Mouse (Mus musculus): ENCODE measurements at regions not wholly inside any gene's neighbourhood (a gene's known extent, or its start where the extent isn't known, plus 50 kb on each side); places are given as distances from the start of the nearest gene placed in this dataset.

DNA sequence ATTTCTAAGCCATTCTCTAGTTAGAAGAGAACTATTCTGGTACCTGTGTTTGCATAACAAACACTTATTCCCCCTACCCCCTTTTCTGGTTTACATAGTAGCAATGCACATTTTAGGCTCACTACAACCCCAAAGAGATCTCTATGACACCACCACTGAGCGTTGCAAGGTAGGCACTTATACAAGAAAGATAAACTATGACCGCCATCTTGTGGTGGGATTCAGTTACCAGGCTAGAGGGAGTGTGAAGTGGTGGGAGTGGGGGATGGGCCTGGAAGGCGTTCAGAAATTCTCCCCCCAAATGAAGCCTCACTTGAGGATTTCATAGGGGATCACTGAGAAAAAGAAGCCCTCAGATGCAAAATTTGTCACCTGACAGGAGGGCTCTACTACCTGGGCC lies 64.4 kb upstream of the Fst start:
- Histone ChIP-seq H3K4me2 (ENCODE audit: low read depth, low read length, severe bottlenecking) (no peak overlapping the region), H3K4me1 (replicated peaks; ENCODE audit: control insufficient read depth, insufficient read depth, low read length) (0 out of 2 replicates have a peak, but pooled peaks cover 3% of the 10 kb centered on the region), H3K36me3 (ENCODE audit: control insufficient read depth, insufficient read depth, low read length) (no peaks in the 10 kb centered on the region), H3K27me3 (ENCODE audit: control insufficient read depth, insufficient read depth, low read length) (no peaks in the 10 kb centered on the region), H3K27ac (ENCODE audit: low read depth, low read length) (no peak overlapping the region), H3K9me3 (ENCODE audit: control insufficient read depth, low read length) (no peaks in the 10 kb centered on the region), H3K9ac (ENCODE audit: low read length) (no peak overlapping the region), H3K4me3 (ENCODE audit: low read depth, low read length) (no peak overlapping the region)
- ATAC-seq (replicated peaks; ENCODE audit: low FRiP score) (peak; percentile 72), DNase-seq (ENCODE audit: low spot score) (no peak)
- WGBS, result 19% methylated on average over 3 of the region's 3 CpGs

DNA sequence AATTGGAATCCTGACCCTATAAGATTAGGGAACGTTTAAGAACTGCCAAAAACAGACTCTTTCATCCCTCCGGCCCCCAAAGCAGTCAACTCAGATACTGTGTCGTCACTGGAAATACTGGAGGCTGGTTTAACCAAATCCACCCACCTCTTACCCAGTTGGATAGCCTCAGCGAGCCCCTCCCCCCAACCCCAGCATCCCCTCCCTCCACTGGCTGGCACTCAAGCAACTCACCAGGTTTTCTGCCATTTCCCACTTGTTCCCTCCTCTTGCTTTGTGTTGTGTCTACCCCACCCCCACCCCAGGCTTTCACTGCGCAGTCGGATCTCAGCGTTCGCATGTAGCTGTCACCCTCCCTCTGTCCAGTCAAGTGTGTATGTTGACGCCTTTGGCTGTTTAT lies 68.1 kb upstream of the Fst start:
- H3K4me1 ChIP-seq (replicated peaks; ENCODE audit: control insufficient read depth, insufficient read depth, low read length), result 0 out of 2 replicates have a peak, but pooled peaks cover 3% of the 10 kb centered on the region
- H3K27me3 ChIP-seq (ENCODE audit: control insufficient read depth, insufficient read depth, low read length), result no peaks in the 10 kb centered on the region
- ATAC-seq (replicated peaks; ENCODE audit: low FRiP score), result peak; percentile 49
- H3K36me3 ChIP-seq (ENCODE audit: control insufficient read depth, insufficient read depth, low read length), result no peaks in the 10 kb centered on the region
- no peaks in the 10 kb centered on the region for H3K9me3 ChIP-seq (ENCODE audit: control insufficient read depth, low read length)
- DNase-seq (ENCODE audit: low spot score), result no peak
- no peak overlapping the region for H3K4me3 ChIP-seq (ENCODE audit: low read depth, low read length)
- 31% methylated on average over 9 of the region's 9 CpGs for WGBS
- no peak overlapping the region for H3K27ac ChIP-seq (ENCODE audit: low read depth, low read length)
- no peak overlapping the region for H3K4me2 ChIP-seq (ENCODE audit: low read depth, low read length, severe bottlenecking)
- H3K9ac ChIP-seq (ENCODE audit: low read length), result no peak overlapping the region

DNA sequence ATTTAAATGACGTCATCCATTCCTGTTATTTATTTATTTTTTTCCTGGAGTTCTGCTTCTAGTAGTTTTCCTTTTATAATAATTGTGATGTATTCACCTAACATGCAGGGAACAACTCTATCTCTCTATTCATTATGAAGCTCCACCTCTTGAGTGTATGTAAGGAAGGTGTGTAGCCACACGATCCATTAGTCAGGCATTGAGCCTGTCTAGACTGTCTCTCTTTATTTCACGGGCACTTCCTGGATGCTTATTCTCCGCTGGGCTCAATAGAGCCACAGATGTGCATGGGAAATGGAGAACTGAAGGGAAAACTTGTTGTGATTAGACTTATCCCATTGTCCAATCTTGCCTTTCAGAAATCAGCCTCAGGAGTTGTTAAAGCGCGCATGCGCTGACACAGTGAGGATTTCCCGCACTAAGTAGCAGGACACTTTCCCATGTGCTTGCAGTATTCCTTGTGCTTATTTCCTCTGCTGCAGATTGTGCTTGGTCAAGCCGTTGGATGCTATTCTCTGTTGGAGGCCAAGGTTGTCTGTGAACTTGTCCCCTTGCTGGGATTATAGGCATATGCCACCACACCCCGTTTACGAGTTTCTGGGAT lies 71.5 kb upstream of the Fst start:
- WGBS, result 78% methylated on average over 11 of the region's 11 CpGs
- no peak overlapping the region for H3K4me3 ChIP-seq (ENCODE audit: low read depth, low read length)

DNA sequence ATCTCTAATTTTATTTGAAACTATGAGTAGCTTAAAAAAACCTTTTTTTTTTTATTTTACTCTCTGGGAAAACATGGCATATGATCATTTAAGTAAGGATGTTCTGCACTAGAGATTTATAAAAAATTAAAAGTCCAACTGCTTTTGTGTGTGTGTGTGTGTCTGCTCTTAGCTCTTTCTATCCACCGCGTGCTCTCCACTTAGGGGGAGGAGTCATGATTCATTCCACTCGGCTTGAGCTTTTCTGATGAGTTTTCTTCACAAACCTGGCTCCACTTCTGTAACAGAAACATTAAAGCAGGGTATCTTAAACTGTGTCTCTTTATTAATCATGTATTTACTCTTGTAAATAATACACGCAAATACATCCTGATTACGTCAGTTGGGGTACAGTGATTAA lies 73.0 kb upstream of the Fst start:
- Histone ChIP-seq H3K9me3 (ENCODE audit: control insufficient read depth, low read length) (no peaks in the 10 kb centered on the region), H3K27ac (ENCODE audit: low read depth, low read length) (no peak overlapping the region; the same call in 1 of the 2 replicates), H3K4me2 (ENCODE audit: low read depth, low read length, severe bottlenecking) (no peak overlapping the region), H3K27me3 (ENCODE audit: control insufficient read depth, insufficient read depth, low read length) (no peaks in the 10 kb centered on the region), H3K4me3 (ENCODE audit: low read depth, low read length) (no peak overlapping the region), H3K4me1 (replicated peaks; ENCODE audit: control insufficient read depth, insufficient read depth, low read length) (peaks cover 3% of the 10 kb centered on the region; the same call in 1 of the 2 replicates), H3K9ac (ENCODE audit: low read length) (no peak overlapping the region), H3K36me3 (ENCODE audit: control insufficient read depth, insufficient read depth, low read length) (no peaks in the 10 kb centered on the region)
- ATAC-seq (replicated peaks; ENCODE audit: low FRiP score), result peak; percentile 64
- WGBS, result 35% methylated on average over 5 of the region's 5 CpGs
- no peak for DNase-seq (ENCODE audit: low spot score)

More for the DNA sequence above, 71.5 kb upstream of the Fst start:
- ATAC-seq (replicated peaks; ENCODE audit: low FRiP score) (no peak), DNase-seq (ENCODE audit: low spot score) (no peak)
- H3K9ac ChIP-seq (ENCODE audit: low read length), result no peak overlapping the region
- H3K9me3 ChIP-seq (ENCODE audit: control insufficient read depth, low read length), result no peaks in the 10 kb centered on the region
- H3K4me1 ChIP-seq (replicated peaks; ENCODE audit: control insufficient read depth, insufficient read depth, low read length), result peaks cover 3% of the 10 kb centered on the region; the same call in 1 of the 2 replicates
- no peaks in the 10 kb centered on the region for H3K36me3 ChIP-seq (ENCODE audit: control insufficient read depth, insufficient read depth, low read length)
- no peak overlapping the region for H3K4me2 ChIP-seq (ENCODE audit: low read depth, low read length, severe bottlenecking)
- no peak overlapping the region for H3K27ac ChIP-seq (ENCODE audit: low read depth, low read length)
- no peaks in the 10 kb centered on the region for H3K27me3 ChIP-seq (ENCODE audit: control insufficient read depth, insufficient read depth, low read length)

DNA sequence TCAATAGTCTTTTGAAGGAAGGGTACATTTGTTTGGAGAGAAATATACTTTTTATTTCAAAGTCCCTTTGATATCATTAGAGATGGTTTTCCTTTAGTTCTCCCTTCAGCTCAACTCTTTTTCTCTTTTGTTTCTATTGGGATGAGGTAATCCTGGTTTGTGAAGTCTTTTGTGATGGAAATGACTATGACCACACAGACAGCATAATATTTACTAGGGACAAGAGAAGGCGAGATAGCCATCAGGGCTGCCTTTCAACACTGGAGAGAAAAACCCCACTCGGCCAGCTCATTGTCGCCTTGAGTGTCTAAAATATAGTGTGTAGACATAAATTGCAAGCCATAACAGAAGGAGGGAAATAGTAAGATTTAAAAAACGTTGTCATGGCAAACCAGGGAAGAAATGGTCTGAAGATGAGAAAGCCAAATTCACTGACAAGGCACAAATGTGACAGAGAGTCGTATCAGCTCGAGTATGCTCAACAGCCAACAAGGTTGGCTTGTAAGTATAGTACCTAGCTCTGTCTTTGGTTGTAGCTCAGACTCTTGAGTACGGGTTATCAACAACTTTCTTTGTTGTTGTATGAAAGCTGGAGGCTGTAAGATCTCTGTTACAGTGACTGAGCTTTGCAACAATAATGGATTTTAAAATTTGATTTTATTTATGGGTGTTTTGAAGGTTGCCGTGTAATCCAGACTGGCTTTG lies 73.8 kb upstream of the Fst start:
- no peak overlapping the region for H3K9ac ChIP-seq (ENCODE audit: low read length)
- H3K9me3 ChIP-seq (ENCODE audit: control insufficient read depth, low read length), result no peaks in the 10 kb centered on the region
- H3K4me2 ChIP-seq (ENCODE audit: low read depth, low read length, severe bottlenecking), result no peak overlapping the region
- DNase-seq (ENCODE audit: low spot score), result no peak
- H3K27ac ChIP-seq (ENCODE audit: low read depth, low read length), result no peak overlapping the region
- no peaks in the 10 kb centered on the region for H3K27me3 ChIP-seq (ENCODE audit: control insufficient read depth, insufficient read depth, low read length)
- peak; percentile 85 for ATAC-seq (replicated peaks; ENCODE audit: low FRiP score)
- H3K36me3 ChIP-seq (ENCODE audit: control insufficient read depth, insufficient read depth, low read length), result no peaks in the 10 kb centered on the region
- no peak overlapping the region for H3K4me3 ChIP-seq (ENCODE audit: low read depth, low read length)
- no peaks in the 10 kb centered on the region; the same call in 1 of the 2 replicates for H3K4me1 ChIP-seq (replicated peaks; ENCODE audit: control insufficient read depth, insufficient read depth, low read length)
- WGBS, result 57% methylated on average over 8 of the region's 8 CpGs

DNA sequence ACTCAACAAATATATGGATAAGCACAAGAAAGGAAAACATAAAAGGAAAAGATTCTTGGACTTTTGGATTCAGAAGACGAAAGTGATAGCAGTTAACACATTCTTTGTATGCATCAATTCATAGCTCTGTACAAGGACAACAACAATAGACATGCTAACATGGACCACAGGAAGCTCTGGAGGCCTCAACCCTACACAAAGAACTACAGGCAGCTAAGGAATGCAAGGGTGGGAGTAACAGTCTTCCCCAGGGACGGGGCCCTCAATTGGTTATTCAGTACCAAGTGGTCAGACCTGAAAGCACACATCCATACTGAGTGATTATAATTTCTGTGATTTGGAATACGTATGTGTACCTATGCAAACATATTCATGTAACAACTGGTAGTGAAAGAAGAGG lies 75.8 kb upstream of the Fst start:
- H3K4me1 ChIP-seq (replicated peaks; ENCODE audit: control insufficient read depth, insufficient read depth, low read length), result no peaks in the 10 kb centered on the region; the same call in 1 of the 2 replicates
- H3K27me3 ChIP-seq (ENCODE audit: control insufficient read depth, insufficient read depth, low read length), result no peaks in the 10 kb centered on the region
- no peaks in the 10 kb centered on the region for H3K36me3 ChIP-seq (ENCODE audit: control insufficient read depth, insufficient read depth, low read length)
- WGBS, result 63% methylated on average over 3 of the region's 3 CpGs
- H3K4me2 ChIP-seq (ENCODE audit: low read depth, low read length, severe bottlenecking), result no peak overlapping the region
- H3K9ac ChIP-seq (ENCODE audit: low read length), result no peak overlapping the region
- DNase-seq (ENCODE audit: low spot score), result no peak
- H3K4me3 ChIP-seq (ENCODE audit: low read depth, low read length), result no peak overlapping the region
- no peak overlapping the region for H3K27ac ChIP-seq (ENCODE audit: low read depth, low read length)
- no peaks in the 10 kb centered on the region for H3K9me3 ChIP-seq (ENCODE audit: control insufficient read depth, low read length)
- peak; percentile 22; the same call in 1 of the 2 replicates for ATAC-seq (replicated peaks; ENCODE audit: low FRiP score)

DNA sequence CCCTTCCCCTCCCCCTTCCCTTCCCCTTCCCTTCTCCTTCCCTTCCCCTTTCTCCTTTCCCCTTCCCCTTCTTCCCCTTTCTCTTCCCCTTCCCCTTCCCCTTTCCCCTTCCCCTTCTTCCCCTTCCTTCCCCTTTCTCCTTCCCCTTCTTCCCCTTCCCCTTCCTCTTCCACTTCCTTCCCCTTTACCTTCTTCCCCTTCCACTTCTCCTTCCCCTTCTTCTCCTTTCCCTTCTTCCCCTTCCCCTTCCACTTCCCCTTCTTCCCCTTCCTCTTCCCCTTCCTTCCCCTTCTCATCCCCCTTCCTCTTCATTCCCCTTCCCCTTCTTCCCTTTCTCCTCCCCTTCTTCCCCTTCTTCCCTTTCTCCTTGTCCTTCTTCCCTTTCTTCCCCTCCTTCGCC lies 77.0 kb upstream of the Fst start:
- WGBS, result 84% methylated on average over 1 of the region's 1 CpGs
- no peak overlapping the region for H3K4me2 ChIP-seq (ENCODE audit: low read depth, low read length, severe bottlenecking)
- no peak for DNase-seq (ENCODE audit: low spot score)
- ATAC-seq (replicated peaks; ENCODE audit: low FRiP score), result no peak
- no peak overlapping the region for H3K9ac ChIP-seq (ENCODE audit: low read length)
- H3K4me1 ChIP-seq (replicated peaks; ENCODE audit: control insufficient read depth, insufficient read depth, low read length), result no peaks in the 10 kb centered on the region; the same call in 1 of the 2 replicates
- H3K27ac ChIP-seq (ENCODE audit: low read depth, low read length), result no peak overlapping the region
- H3K4me3 ChIP-seq (ENCODE audit: low read depth, low read length), result no peak overlapping the region
- H3K36me3 ChIP-seq (ENCODE audit: control insufficient read depth, insufficient read depth, low read length), result no peaks in the 10 kb centered on the region
- H3K9me3 ChIP-seq (ENCODE audit: control insufficient read depth, low read length), result no peaks in the 10 kb centered on the region
- no peaks in the 10 kb centered on the region for H3K27me3 ChIP-seq (ENCODE audit: control insufficient read depth, insufficient read depth, low read length)

DNA sequence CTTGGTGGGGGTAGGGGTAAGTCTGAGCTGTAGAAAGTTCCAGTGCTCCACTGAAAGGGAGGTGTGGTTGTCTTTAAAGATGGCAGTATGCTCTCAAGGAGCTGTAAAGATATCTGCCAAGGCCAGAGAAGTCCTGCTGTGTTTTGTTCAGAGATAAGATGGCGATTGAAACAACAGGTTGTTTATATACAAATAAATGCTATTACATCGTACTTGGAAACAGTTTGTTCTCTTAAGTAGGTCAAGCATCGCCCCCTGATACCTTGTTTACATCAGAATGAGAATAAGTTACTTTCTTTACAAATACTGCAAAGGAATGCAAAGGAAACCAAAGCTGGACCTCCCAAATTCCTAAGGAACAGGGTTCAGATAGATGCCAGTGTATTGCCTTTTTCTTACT lies 113.0 kb upstream of the Fst start:
- Histone ChIP-seq H3K4me1 (replicated peaks; ENCODE audit: control insufficient read depth, insufficient read depth, low read length) (no peaks in the 10 kb centered on the region), H3K27ac (ENCODE audit: low read depth, low read length) (no peak overlapping the region), H3K9me3 (ENCODE audit: control insufficient read depth, low read length) (no peaks in the 10 kb centered on the region), H3K9ac (ENCODE audit: low read length) (no peak overlapping the region), H3K4me3 (ENCODE audit: low read depth, low read length) (no peak overlapping the region), H3K36me3 (ENCODE audit: control insufficient read depth, insufficient read depth, low read length) (no peaks in the 10 kb centered on the region), H3K27me3 (ENCODE audit: control insufficient read depth, insufficient read depth, low read length) (no peaks in the 10 kb centered on the region), H3K4me2 (ENCODE audit: low read depth, low read length, severe bottlenecking) (no peak overlapping the region)
- no peak for ATAC-seq (replicated peaks; ENCODE audit: low FRiP score)
- 72% methylated on average over 3 of the region's 3 CpGs for WGBS
- DNase-seq (ENCODE audit: low spot score), result no peak

DNA sequence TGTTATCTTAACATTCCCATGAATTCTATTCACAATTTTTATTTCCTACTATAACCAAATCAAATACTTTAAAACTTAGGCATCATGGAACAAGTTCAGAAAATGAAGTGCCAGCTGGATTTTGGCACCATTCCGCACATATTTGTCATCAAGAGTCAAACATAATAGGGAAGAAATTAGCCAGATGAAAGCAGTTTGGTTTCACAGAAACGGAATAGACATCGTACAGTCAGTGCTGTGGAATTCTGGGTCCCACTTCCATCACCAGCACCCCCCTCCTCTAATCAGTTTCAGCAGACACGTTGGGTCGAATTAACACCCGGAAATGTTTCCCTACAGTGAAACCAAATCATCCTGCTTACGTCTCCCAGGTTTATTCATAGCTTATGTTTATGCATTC lies 125.8 kb upstream of the Fst start:
- no peaks in the 10 kb centered on the region for H3K27me3 ChIP-seq (ENCODE audit: control insufficient read depth, insufficient read depth, low read length)
- no peak overlapping the region for H3K4me3 ChIP-seq (ENCODE audit: low read depth, low read length)
- 82% methylated on average over 7 of the region's 7 CpGs for WGBS
- no peak overlapping the region for H3K27ac ChIP-seq (ENCODE audit: low read depth, low read length)
- H3K9me3 ChIP-seq (ENCODE audit: control insufficient read depth, low read length), result no peaks in the 10 kb centered on the region
- H3K4me2 ChIP-seq (ENCODE audit: low read depth, low read length, severe bottlenecking), result no peak overlapping the region
- no peaks in the 10 kb centered on the region for H3K36me3 ChIP-seq (ENCODE audit: control insufficient read depth, insufficient read depth, low read length)
- DNase-seq (ENCODE audit: low spot score) (no peak), ATAC-seq (replicated peaks; ENCODE audit: low FRiP score) (no peak)
- H3K9ac ChIP-seq (ENCODE audit: low read length), result no peak overlapping the region
- H3K4me1 ChIP-seq (replicated peaks; ENCODE audit: control insufficient read depth, insufficient read depth, low read length), result no peaks in the 10 kb centered on the region

Measured in forebrain, embryonic 11.5 days (tissue).